Mouse (Mus musculus) cerebellum, postnatal 25 days (tissue): ENCODE results near the gene Unk.

ENCODE experiments used
- DNase-seq, 2 experiments: peaks; one replicate each; pipeline ENCODE4 v3.0.0; 2021; ENCODE audit warnings: mixed read lengths in 2 of 2

Gene Unk

DNA sequence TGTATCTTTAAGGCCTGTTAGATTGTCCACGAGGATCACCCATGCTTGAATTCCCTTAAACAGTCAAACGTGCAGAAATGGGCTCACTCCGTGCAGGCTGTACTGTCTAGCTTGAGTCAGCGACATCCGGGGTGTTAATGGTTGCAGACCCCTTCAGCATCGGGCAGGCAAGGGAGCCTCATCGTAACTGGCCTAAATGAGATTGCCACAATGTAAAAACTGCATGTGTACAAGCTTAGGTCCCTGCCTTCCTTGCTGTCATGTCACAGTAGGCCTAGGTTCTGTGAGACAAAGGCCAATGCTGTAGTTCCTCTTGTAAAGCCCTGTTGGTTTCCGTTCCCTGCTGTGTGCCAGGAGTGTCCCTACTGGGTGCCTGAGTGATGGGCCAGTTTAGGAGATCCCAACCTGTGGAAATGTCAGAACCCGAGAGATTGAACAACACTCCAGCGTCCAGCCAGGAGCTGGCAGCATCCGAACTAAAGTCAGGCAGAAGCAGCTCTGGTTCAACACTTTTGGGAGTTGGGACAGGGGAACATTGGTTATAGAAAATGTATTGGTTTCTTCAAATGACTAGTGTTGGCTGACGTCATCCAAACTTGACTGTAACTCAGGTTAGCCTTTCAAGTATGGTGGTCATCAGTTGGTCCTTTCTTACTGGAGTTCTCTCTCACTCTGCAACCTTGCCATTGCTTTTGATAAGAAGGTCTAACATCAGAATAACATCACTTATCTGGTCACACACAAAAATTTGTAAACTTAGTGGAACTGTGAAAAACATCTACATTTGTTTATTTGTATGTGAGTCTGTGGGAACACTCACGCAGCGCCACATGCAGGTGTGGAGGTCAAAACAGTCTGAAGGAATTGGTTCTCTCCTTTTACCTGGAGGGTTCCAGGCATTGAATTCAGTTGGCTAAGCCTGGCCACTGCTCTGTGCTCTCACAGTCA, 1.1 kb downstream of the Unk start:
- peak in 1 of 2 experiments; percentile 54 for DNase-seq

DNA sequence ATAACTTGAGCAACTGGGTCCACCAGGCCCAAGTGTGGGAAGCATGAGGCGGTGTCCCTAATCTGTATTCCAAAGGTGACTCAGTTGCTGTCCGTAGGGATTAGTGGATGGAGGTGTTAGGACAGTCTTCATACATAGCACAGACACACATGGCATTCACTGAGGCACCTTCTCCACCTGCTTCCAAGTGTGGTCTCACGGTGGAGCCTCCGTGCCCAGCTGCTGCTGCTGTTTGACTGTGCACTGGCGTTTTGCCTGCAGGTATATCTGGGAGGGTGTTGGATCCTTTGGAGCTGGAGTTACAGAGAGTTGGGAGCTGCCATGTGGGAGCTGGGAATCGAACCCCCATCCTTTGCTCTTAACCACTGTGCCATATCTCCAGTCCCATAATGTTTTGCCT, 4.5 kb downstream of the Unk start:
- DNase-seq, result no peak

DNA sequence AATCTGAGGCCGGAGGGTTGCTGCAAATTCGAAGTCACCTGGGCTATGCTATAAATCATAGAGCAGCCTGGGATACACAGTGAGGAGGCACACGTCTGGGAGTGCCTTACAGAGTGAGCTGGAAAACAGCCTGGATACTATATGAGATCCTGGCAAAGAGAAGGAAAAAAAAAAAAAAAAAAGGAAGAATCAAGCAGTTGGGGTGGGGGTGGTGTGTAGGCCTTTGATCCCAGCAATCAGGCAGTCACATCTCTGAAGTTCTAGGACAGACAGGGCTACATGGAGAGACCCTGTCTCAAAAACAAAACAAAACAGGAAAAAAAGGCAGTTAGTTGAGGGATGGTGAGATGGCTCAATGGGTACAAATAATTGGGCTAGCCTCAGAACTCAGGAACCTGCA, 6.5 kb downstream of the Unk start:
- no peak for DNase-seq

DNA sequence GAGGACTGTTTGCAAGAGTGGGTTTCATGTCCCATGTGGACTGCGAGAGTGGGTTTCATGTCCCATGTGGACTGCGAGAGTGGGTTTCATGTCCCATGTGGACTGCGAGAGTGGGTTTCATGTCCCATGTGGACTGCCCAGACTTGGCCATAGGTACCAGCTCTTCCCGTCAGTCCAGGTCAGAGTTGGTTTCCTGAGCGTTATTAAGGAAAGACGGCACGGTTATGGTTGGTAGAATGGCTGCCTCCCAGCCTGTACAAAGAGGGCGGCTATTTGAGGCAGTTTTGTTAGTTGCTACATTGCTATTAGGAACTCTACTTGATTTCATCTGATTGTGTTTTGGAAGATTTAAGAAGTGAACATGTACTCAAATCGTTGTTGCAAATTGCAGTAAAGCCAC, 7.7 kb downstream of the Unk start:
- DNase-seq, result no peak

DNA sequence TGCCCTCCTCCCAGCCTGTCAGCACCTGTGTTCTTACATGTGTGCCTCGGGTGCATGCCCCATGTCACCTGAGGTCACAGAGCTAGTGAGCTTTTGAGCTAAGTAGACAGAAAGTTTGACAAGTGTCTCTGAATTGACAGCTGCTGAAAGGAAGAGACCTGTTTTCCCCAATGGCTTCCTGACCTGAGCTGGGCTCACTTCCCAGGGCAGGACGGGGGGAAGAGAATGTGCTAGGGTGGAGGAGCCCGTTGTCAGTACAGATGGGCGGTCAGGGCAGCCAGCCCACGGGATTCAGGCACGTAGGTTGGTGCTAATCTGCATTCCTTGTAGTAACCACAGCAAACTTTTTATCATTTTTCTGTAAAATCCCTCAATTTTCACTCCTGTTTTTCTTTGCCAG, 10.5 kb downstream of the Unk start:
- DNase-seq, result peak; percentile 54 to 68

DNA sequence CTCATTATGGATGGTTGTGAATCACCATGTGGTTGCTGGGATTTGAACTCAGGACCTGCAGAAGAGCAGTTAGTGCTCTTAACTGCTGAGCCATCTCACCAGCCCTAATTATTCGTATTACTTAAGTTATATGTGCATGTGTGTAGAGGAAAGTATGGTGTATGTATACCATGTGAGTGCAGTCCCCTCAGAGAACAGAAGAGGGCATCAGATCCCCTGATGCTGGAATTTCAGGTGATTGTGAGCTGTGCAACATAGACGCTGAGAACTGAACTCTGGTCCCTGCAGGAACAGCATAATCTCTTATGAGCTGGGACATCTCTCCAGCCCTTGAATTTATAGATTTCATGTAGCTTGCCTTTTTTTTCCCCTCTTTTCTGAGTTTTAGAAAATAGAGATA, 11.7 kb downstream of the Unk start:
- DNase-seq, result no peak

DNA sequence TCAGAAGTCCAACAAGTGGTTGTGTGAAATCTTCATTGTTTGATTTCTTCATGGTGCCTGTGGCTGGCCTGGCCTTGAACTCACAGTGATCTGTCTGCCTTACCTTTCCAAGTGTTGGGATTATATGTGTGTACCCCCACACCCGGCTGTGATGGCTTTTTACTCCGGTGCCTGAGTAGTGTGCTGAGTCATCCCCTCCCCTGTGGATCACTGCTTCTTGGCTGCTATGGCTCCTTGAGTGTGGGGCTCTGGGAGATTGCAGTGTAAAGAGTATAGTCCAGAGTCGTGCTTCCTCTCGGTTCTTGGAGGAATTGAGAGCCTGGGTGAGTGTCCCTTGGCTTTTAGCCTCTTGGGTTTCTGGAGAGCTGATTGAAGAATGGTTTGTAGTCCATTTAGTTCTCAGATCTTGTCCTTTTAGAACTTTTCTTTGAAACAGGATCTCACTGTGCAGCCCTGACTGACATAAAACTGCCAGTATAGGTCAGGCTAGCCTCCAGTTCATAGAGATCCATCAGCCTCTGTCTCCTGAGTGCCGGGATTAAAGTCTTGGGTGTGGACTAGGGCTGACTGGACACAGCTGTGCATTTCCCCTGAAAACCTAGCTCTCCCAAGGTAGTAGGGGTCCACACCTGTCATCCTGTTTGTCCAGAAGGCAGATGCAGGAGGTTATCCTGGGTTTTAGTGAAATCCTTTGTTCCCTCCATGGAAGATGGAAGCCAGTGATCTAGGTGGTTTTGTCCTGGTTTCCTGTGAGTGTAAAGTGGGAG, 12.4 kb downstream of the Unk start:
- no peak for DNase-seq

DNA sequence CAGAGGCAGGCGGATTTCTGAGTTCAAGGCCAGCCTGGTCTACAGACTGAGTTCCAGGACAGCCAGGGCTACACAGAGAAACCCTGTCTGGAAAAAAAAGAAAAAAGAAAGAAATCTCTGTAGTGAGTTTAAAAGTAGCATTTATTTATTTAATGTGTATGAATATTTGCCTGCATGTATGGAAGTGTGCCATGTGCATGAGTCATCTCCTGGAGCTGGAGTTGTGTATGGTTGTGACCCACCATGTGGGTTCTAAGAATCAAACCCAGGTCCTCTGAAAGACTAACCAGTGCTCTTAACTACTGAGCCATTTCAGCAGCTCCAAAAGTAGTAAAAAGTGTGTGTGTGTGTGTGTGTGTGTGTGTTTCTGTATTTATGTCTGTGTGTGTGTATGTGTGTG, 13.2 kb downstream of the Unk start:
- DNase-seq, result no peak

DNA sequence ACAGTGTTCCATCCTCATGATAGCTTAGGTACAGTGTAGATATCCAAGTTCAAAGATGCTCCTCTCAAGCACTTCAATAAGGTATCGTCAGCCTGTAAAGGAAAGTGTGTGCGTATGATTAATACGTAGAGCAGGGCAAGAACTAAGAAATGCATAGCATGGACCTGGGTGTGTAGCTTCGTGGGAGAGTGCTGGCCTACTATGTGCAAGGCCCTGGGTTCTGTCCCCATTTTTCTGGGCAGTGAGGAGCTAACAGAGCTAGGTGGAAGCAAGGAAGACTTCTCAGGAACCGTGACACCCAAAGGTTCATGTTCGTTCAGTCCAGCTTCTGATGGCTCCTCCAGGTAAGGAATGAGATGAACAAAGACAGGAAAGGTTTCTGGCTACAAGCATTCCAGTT, 15.1 kb downstream of the Unk start:
- no peak for DNase-seq

DNA sequence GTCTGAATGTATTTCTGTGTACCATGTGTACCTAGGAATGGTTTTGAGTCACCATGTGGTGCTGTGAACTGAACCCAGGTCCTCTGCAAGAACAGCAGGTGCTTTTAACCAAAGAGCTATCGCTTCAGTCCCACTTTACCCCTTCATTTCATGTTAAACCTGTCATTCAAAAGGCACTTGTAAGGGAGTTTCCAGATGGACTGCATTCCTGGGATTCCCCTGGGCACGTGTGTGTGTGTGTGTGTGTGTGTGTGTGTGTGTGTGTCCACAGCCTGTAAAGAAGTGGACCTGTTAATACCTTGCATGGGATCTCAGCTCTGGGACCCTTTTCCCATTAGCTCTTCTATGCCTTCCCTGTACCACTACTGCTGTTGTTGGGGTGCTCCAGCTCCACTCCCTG, 19.5 kb downstream of the Unk start:
- no peak for DNase-seq

DNA sequence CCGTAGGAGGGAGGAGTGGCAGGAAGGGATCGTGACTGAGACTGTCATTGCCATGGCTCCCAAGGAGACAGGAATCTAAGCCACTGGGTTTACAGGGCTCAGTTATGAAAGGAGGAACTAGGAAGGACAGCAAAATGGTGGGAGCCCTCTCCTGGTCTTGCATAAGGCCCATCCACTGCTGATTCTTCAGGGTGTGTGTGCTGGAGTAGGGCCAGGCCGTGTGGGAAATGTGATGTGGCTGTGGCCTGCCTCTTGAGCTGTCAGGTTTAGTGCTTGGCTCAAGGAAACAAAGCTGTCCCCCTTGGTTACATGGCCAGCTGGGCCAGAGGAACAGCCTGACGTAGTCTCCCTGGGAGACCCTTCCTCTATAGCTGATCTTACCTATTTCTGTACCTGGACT, 20.1 kb downstream of the Unk start:
- DNase-seq, result no peak

DNA sequence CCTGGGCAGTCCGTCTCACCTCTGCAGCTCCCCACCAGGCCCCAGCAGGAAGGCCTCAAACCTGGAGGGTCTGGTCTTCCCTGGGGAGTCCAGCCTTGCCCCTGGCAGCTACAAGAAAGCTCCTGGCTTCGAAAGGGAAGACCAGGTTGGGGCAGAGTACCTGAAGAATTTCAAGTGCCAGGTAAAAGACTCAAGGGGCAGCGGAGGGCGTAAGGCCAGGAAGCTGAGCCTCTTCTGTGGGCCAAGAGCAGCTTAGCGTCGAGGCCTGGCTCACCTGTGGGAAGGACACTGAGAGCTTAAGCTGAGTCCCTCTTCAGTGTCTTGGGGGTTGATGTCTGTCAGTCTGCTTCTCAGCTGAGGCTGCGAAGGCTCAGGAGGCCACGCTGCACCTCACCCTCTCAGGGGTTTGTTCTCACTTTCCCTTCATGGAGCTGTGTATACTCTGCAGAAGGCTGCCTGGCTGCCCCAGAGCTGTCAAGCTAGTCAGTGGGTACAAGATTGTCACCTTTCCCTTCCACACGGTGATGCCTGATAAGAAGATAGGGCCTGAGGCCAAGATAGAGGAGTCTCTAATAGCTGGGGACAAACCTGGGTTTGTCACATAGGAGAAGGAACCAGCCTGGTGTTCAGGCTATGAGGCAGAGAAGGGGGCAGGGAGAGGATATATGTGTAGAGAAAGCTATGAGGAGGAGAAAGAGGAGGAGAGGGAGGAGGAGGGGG, 23.5 kb downstream of the Unk start:
- DNase-seq, result no peak

DNA sequence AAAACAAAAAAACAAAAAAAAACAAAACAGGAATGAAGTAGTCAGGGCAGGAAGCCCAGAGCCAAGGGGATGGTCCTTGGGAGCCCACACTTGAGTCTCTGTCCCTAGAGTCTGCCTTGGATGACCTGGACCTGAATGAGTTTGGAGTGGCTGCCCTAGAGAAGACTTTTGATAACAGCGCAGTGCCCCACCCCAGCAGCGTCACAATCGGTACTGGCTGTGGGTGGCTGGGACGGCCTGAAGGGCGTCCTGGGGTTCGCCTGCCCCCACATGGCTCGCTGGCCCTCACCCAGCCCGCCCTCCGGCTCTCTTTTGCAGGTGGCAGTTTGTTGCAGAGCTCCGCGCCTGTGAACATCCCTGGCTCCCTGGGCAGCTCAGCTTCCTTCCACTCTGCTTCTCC, 25.8 kb downstream of the Unk start:
- DNase-seq, result no peak

DNA sequence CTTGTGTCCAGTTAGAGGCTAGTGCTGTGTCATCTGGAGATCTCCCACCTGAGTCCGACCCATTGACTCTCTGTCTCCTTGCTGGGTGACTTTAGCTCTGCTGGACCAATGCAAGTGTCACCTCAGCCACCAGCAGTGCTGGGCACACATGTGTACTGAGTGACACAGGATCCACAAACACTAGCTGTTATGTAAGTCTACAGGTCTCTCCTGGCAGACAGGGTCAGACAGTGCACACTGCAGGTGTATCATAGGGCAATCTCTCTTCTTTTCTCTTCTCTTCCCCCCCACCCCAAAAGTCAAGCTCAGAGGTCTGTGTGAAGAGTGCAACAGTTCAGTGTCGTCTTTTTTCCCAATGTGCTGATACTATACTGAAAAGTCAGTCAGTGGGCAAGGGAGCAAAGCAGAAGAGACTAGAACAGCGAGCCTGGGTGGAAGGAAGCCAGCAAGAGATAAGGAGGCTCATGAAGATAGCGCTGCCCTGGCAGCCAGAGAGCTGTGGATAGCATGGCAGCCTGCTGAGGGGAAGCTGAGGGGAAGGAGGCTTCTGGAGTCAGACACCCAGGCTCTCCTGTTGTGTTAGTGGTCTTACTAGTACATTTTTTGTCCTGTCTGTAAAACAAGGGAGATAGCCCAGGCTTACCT, 27.2 kb downstream of the Unk start:
- DNase-seq, result no peak

DNA sequence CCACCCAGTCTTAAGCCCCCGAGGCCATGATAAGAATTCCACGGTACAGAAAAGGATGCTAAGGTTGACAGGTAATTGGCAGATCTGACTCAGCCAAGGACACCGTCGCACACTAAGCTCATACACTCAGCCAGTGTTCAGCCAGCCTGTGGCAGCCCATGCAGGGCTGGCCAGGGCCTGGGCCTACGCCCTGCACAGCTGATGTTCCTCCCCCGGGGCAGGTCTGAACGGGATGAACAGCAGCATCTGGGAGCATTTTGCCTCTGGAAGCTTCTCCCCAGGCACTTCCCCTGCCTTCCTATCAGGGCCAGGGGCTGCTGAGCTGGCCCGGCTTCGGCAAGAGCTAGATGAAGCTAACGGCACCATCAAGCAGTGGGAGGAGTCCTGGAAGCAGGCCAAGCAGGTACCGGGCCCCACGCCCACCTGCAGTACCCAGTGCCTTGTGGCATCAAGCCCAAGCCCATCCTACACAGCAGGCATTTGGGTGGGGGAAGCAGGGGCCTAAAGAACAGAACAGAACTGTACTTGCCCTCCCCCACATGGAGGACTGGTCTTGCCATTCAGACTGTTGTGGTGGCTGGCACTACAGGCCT, 28.0 kb downstream of the Unk start:
- peak in 1 of 2 experiments; percentile 62 for DNase-seq

DNA sequence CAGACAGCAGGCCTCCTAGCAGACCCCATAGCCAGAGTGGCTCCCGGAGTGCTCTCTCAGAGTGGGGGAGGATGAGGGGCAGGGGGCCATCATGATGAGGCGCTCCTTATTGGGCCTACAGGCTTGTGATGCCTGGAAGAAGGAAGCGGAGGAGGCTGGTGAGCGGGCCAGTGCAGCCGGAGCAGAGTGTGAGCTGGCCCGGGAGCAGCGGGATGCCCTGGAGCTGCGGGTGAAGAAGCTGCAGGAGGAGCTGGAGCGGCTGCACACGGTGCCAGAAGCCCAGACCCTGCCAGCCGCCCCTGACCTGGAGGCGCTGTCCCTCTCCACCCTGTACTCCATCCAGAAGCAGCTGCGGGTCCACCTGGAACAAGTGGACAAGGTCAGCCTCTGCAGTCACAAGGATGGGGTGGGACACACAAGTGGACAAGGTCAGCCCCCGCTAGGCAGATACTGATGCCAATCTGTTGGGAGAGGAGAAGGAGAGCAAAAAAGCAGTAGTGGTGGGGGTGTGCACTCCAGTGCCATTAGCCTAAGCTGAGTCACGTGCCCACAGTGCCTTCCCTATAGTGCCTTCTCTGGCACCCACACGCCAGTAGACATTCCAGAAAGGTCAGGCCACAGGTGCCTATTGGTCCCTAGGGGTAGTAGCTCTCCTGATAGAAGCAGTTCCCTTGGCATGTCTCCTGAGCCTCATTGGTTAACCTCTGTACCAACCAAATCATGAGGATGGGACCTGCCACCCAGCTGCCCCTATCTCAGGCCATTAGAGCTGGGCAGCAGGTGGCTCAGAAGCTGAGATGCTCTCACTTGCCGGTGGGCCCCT, 29.0 kb downstream of the Unk start:
- DNase-seq, result peak; percentile 54 to 59

DNA sequence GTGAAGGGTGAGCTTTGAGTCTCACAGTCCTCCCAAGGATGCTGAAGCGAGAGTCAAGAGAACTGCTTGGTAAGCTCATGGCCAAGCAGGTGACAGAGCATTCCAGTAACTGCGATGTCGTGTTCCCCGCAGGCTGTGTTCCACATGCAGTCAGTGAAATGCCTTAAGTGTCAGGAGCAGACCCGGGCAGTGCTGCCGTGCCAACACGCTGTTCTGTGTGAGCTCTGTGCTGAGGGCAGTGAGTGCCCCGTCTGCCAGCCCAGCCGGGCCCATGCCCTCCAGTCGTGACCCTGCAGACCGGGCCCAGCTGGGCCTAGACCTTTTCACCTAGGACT, 29.5 kb downstream of the Unk start:
- peak; percentile 54 to 56 for DNase-seq

DNA sequence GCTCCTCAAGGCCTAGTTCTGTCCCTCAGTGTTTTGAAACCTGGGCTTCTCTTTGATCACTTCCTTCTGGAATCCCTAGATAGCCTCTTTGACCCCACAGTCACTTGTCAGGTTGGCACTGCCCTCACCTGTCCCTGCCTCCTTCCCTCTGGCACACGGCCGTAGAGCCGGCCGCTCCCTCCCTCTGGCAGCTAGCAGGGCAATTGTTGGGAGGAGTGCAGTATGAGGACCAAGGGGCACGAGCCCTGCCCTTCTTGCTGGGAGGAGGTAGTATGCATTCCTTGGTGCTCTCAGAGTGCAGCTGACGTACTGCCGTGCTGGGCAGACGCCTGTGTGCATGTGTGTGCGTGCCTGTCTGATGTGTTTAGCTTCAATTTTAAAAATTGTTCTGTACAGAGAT, 30.5 kb downstream of the Unk start:
- DNase-seq, result peak; percentile 70 to 73

DNA sequence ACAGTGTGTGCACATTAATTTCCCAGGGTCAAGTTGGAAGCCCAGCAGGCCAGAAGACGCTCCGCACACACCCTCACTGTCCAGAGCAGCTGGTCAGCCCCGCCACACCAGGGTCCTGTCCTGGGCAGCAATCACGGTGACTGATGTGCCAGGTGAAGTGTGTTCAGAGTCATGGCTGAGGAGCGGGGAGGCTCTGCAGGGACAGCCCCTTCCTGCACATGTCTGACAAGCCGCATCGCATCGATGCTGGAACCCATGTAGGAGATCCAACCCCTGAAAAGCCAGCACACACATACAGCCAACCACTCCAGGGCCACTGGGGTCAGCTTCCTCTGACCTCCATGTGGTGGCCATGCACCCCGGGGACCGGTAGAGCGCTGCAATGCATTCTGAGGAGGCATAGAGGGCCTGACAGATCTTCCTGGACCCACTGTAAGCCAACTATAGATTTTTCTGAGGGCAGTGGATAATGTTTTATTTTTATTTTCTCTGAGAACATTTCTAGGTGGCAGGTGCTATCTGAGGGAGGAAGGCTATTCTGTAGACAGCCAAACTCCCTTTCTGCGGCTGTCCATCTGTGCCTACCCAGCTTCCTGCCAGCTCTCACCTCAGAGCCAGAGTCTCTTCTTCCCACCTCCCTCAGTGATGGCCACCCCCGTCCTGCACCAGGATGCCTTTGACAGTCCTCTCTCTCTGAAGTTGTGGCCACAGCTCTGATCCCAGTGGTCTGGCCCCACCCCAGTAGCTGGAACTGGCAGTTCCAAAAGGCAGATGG, 31.7 kb downstream of the Unk start:
- DNase-seq, result peak; percentile 86 to 87

DNA sequence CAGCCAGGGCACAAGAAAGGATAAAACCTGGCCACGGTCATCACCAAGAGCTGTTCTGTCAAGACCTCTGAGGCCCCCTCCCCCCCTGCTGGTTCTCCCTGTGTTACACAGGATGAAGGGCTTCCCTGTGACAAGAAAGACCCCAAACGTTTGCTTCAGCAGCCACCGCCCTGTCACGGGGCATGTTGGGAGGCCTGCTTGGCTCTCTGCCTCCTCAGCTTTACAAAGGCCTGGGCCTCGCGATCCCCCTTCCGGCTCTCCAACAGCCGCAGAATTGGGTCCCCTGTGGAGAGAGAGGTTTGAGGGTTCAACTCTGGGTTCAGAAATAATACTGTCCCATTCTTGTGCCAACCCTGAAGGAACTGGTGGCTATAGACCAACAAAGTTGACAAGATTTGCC, 32.4 kb downstream of the Unk start:
- peak; percentile 69 to 71 for DNase-seq

DNA sequence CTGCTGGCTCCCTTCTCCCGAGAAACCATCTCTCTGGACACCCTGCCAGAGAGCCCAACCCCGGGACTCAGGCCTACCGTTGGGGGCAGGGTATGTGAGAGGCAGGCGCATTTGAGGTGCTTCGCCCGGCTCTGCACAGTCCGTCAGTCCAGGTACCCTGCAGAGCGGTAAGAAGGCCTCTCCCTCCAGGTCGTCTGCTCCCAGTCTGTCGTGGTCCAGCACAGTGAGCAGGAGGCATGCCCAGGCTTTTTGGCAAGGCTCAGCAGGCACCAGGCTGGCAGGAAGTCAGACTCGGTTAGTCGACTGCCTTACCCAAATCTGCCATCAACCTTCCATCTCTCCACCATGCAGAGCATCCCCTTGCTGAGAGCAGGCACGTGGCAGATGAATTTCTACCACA, 33.4 kb downstream of the Unk start:
- peak; percentile 96 for DNase-seq
